Mouse (Mus musculus): ENCODE data around the gene Ppp2r5d.

Gene Ppp2r5d

GRCm38 (mm10) chr17:46679843-46680759 lies 24.8 kb downstream of the Ppp2r5d start:
- peak; percentile 60 for DNase-seq

- no peak for DNase-seq
Observed at GRCm38 (mm10) chr17:46678911-46679310, 26.0 kb downstream of the Ppp2r5d start.

- no peak for DNase-seq
Observed at GRCm38 (mm10) chr17:46678416-46678815, 26.5 kb downstream of the Ppp2r5d start, which contains the start of gene Mea1. Gene Mea1 (plus strand): TSS chr17:46678793.

GRCm38 (mm10) chr17:46674530-46675283 lies 30.2 kb downstream of the Ppp2r5d start:
- DNase-seq = no peak

GRCm38 (mm10) chr17:46673850-46674529 lies 30.9 kb downstream of the Ppp2r5d start, which contains the start of gene Rrp36:
Gene Rrp36 (minus strand): TSS chr17:46674352.
- peak; percentile 89 for DNase-seq

- no peak for DNase-seq
Observed at GRCm38 (mm10) chr17:46669911-46670310, 35.0 kb downstream of the Ppp2r5d start.

GRCm38 (mm10) chr17:46667712-46668111 lies 37.2 kb downstream of the Ppp2r5d start:
- no peak for DNase-seq

GRCm38 (mm10) chr17:46662730-46663129 lies 42.2 kb downstream of the Ppp2r5d start:
- no peak for DNase-seq

- DNase-seq = no peak
Observed at GRCm38 (mm10) chr17:46661981-46662380, 42.9 kb downstream of the Ppp2r5d start.

- DNase-seq = no peak
Observed at GRCm38 (mm10) chr17:46661351-46661750, 43.6 kb downstream of the Ppp2r5d start.

- no peak for DNase-seq
Observed at GRCm38 (mm10) chr17:46656054-46656453, 48.9 kb downstream of the Ppp2r5d start.

GRCm38 (mm10) chr17:46651755-46652547 lies 53.0 kb downstream of the Ppp2r5d start:
- no peak for DNase-seq

- no peak for DNase-seq
Observed at GRCm38 (mm10) chr17:46651292-46651691, 53.6 kb downstream of the Ppp2r5d start.

GRCm38 (mm10) chr17:46650232-46651031 lies 54.5 kb downstream of the Ppp2r5d start, which contains the start of gene Cul7:
Gene Cul7 (plus strand): TSS chr17:46650337.
- DNase-seq = peak; percentile 95

GRCm38 (mm10) chr17:46649811-46650210 lies 55.1 kb downstream of the Ppp2r5d start:
- peak; percentile 23 for DNase-seq

GRCm38 (mm10) chr17:46648436-46648835 lies 56.5 kb downstream of the Ppp2r5d start:
- DNase-seq = no peak

- DNase-seq = no peak
Observed at GRCm38 (mm10) chr17:46647279-46647678, 57.6 kb downstream of the Ppp2r5d start.

- no peak for DNase-seq
Observed at GRCm38 (mm10) chr17:46646322-46646662, 58.6 kb downstream of the Ppp2r5d start.

- peak; percentile 99 for DNase-seq
Observed at GRCm38 (mm10) chr17:46645561-46646321, 59.2 kb downstream of the Ppp2r5d start, which contains the start of the genes Klc4 and Mrpl2. Gene Klc4 (minus strand): TSS chr17:46646022. Gene Mrpl2 (plus strand): TSS chr17:46646229.

GRCm38 (mm10) chr17:46644916-46645475 lies 59.9 kb downstream of the Ppp2r5d start:
- DNase-seq = peak; percentile 23
